21 mouse cellular contexts compared by ENCODE assay signal in genomic region chr12:83466053-83466452, GRCm38 (mm10). TPM values are rescaled to one million over a fixed set of nuclear protein-coding genes. Genes with fewer than 3 reads are reported as not detected.
DNase-seq lines count a peak whose midpoint lies in the region; ATAC-seq lines count a peak whose summit lies in the region.
"Had no signal": no experiment of that assay in that cellular context is flagged by ENCODE, and none has a peak within 500 bp of the region (broad histone marks: within the 10 kb centered on the region; RNA-seq: fewer than 3 reads in every experiment).

No protein-coding gene starts in this region.

- peak overlapping the region; percentile 75 for H3K27ac ChIP-seq in heart, embryonic 11.5 days (ENCODE audit: low read depth, low read length)
- peak overlapping the region; percentile 43; the same call in 1 of the 2 replicates for H3K27ac ChIP-seq in intestine, embryonic 14.5 days (ENCODE audit: low read depth)
- H3K27ac ChIP-seq in intestine, embryonic 16.5 days (ENCODE audit: low read length) = no peak overlapping the region
- H3K27ac ChIP-seq in embryonic facial prominence, embryonic 10.5 days (replicated peaks) = peak overlapping the region; percentile 27; the same call in 1 of the 2 replicates
- H3K27ac ChIP-seq in liver, embryonic 13.5 days = 0 out of 2 replicates have a peak overlapping the region, but pooled peaks have one; percentile 8
- H3K27ac ChIP-seq: hindbrain, embryonic 15.5 days; liver, embryonic 15.5 days; neural tube, embryonic 15.5 days had no signal

- H3K4me2 ChIP-seq in heart, embryonic 11.5 days = peak overlapping the region; percentile 37
- no peak overlapping the region for H3K4me2 ChIP-seq in intestine, embryonic 14.5 days (ENCODE audit: low read length)
- no peak overlapping the region for H3K4me2 ChIP-seq in intestine, embryonic 16.5 days (ENCODE audit: low read depth, low read length)
- H3K4me2 ChIP-seq in liver, embryonic 13.5 days = no peak overlapping the region
- H3K4me2 ChIP-seq: hindbrain, embryonic 15.5 days; neural tube, embryonic 15.5 days had no signal

- no peak overlapping the region for H3K9ac ChIP-seq in heart, embryonic 11.5 days (ENCODE audit: low read depth, low read length)
- H3K9ac ChIP-seq in intestine, embryonic 14.5 days (ENCODE audit: low read length) = no peak overlapping the region
- no peak overlapping the region for H3K9ac ChIP-seq in intestine, embryonic 16.5 days (ENCODE audit: low read depth, low read length)
- no peak overlapping the region for H3K9ac ChIP-seq in liver, embryonic 13.5 days
- H3K9ac ChIP-seq: hindbrain, embryonic 15.5 days; liver, embryonic 15.5 days; neural tube, embryonic 15.5 days had no signal

- peaks cover 29% of the 10 kb centered on the region for H3K4me1 ChIP-seq in heart, embryonic 11.5 days (ENCODE audit: control insufficient read depth, insufficient read depth, low read length)
- peaks cover 7% of the 10 kb centered on the region for H3K4me1 ChIP-seq in intestine, embryonic 14.5 days (replicated peaks; ENCODE audit: control insufficient read depth, insufficient read depth, low read length)
- peaks cover 13% of the 10 kb centered on the region; the same call in 1 of the 2 replicates for H3K4me1 ChIP-seq in intestine, embryonic 16.5 days (ENCODE audit: control insufficient read depth, insufficient read depth, low read length)
- H3K4me1 ChIP-seq in embryonic facial prominence, embryonic 10.5 days = peaks cover 23% of the 10 kb centered on the region
- H3K4me1 ChIP-seq in liver, embryonic 13.5 days (replicated peaks) = peaks cover 32% of the 10 kb centered on the region

- H3K27me3 ChIP-seq in heart, embryonic 11.5 days (ENCODE audit: control insufficient read depth, insufficient read depth, low read length) = no peaks in the 10 kb centered on the region
- no peaks in the 10 kb centered on the region for H3K27me3 ChIP-seq in intestine, embryonic 14.5 days (replicated peaks; ENCODE audit: control insufficient read depth, insufficient read depth, low read length)
- H3K27me3 ChIP-seq in intestine, embryonic 16.5 days (replicated peaks; ENCODE audit: control insufficient read depth, insufficient read depth, low read length) = no peaks in the 10 kb centered on the region
- H3K27me3 ChIP-seq in embryonic facial prominence, embryonic 10.5 days (replicated peaks; ENCODE audit: low read depth, poor library complexity, severe bottlenecking) = no peaks in the 10 kb centered on the region
- no peaks in the 10 kb centered on the region for H3K27me3 ChIP-seq in liver, embryonic 13.5 days
- H3K27me3 ChIP-seq: CH12.LX; hindbrain, embryonic 15.5 days; neural tube, embryonic 15.5 days had no signal

- no peaks in the 10 kb centered on the region for H3K9me3 ChIP-seq in heart, embryonic 11.5 days (replicated peaks; ENCODE audit: control insufficient read depth, low read length)
- H3K9me3 ChIP-seq in intestine, embryonic 14.5 days (ENCODE audit: control insufficient read depth, low read length) = no peaks in the 10 kb centered on the region
- H3K9me3 ChIP-seq in intestine, embryonic 16.5 days (ENCODE audit: control insufficient read depth, low read length) = no peaks in the 10 kb centered on the region
- no peaks in the 10 kb centered on the region for H3K9me3 ChIP-seq in embryonic facial prominence, embryonic 10.5 days
- no peaks in the 10 kb centered on the region for H3K9me3 ChIP-seq in liver, embryonic 13.5 days (replicated peaks)
- H3K9me3 ChIP-seq: hindbrain, embryonic 15.5 days; liver, embryonic 15.5 days; neural tube, embryonic 15.5 days had no signal

- ATAC-seq in heart, embryonic 11.5 days (replicated peaks; ENCODE audit: insufficient number of reproducible peaks, low FRiP score, low TSS enrichment) = no peak
- ATAC-seq in intestine, embryonic 14.5 days (replicated peaks; ENCODE audit: low FRiP score, low TSS enrichment, low read depth) = no peak
- no peak for ATAC-seq in intestine, embryonic 16.5 days
- no peak; the same call in 1 of the 2 replicates for ATAC-seq in liver, embryonic 13.5 days (ENCODE audit: low read depth)
- ATAC-seq: intestine, postnatal 0 days had no signal

- no peak overlapping the region for H3K4me3 ChIP-seq in heart, embryonic 11.5 days (ENCODE audit: low read depth, low read length)
- no peak overlapping the region for H3K4me3 ChIP-seq in intestine, embryonic 14.5 days (ENCODE audit: low read depth, low read length)
- H3K4me3 ChIP-seq in intestine, embryonic 16.5 days (ENCODE audit: low read length) = no peak overlapping the region
- no peak overlapping the region for H3K4me3 ChIP-seq in embryonic facial prominence, embryonic 10.5 days
- H3K4me3 ChIP-seq in liver, embryonic 13.5 days (replicated peaks) = no peak overlapping the region
- H3K4me3 ChIP-seq: hindbrain, embryonic 15.5 days; liver, embryonic 15.5 days; myocyte; neural tube, embryonic 15.5 days had no signal

- intact Hi-C loops in heart, postnatal 36 days (cut with DNase I) = no loop called here

- no peaks in the 10 kb centered on the region for H3K36me3 ChIP-seq in heart, embryonic 11.5 days (ENCODE audit: control insufficient read depth, insufficient read depth, low read length)
- no peaks in the 10 kb centered on the region for H3K36me3 ChIP-seq in intestine, embryonic 14.5 days (ENCODE audit: control insufficient read depth, insufficient read depth, low read length)
- H3K36me3 ChIP-seq in intestine, embryonic 16.5 days (ENCODE audit: control insufficient read depth, insufficient read depth, low read length) = 0 out of 2 replicates have a peak, but pooled peaks cover 2% of the 10 kb centered on the region
- no peaks in the 10 kb centered on the region for H3K36me3 ChIP-seq in embryonic facial prominence, embryonic 10.5 days (replicated peaks)
- H3K36me3 ChIP-seq in liver, embryonic 13.5 days = peaks cover 9% of the 10 kb centered on the region
- H3K36me3 ChIP-seq: hindbrain, embryonic 15.5 days; neural tube, embryonic 15.5 days had no signal

- 64% methylated on average over 4 of the region's 4 CpGs for WGBS in heart, embryonic 11.5 days (ENCODE audit: insufficient replicate concordance)
- 60% methylated on average over 4 of the region's 4 CpGs for WGBS in intestine, embryonic 14.5 days
- whole genome bisulfite sequencing in intestine, embryonic 16.5 days = 72% methylated on average over 4 of the region's 4 CpGs
- 77% methylated on average over 4 of the region's 4 CpGs for WGBS in embryonic facial prominence, embryonic 10.5 days
- 79% methylated on average over 4 of the region's 4 CpGs for WGBS in liver, embryonic 13.5 days (ENCODE audit: insufficient replicate concordance)

- DNase-seq in heart, postnatal 36 days = no peak
- no peak for DNase-seq in intestine, embryonic 14.5 days (ENCODE audit: low spot score)
- DNase-seq in embryonic facial prominence, embryonic 10.5 days (ENCODE audit: low spot score) = no peak
- no peak for DNase-seq in liver, embryonic 13.5 days
- DNase-seq in ovary, postnatal 14 days (ENCODE audit: low spot score) = no peak
- DNase-seq: adrenal gland, postnatal 25 days; cerebellum, adult 11-12 months; cerebellum, postnatal 14 days; lung, postnatal 10 days; midbrain, embryonic 14.5 days; right cerebral cortex, postnatal 14 days; spleen, adult 18-20 months; thymus, postnatal 4 days had no signal

RNA-seq across cellular contexts. Expression of gene Dpf3, which starts 21.5 kb away (rescaled TPM):
- polyA plus RNA-seq in heart, embryonic 11.5 days (2014; fragmentation: Nextera tagmentation; extraction: Ambion mirVana) = 29.7 TPM in 2 replicates
- total RNA-seq in heart, postnatal 36 days (2021) = 10 to 100 TPM; 16.3 to 22.3 TPM
- 8.7 and 9.2 TPM in 2 replicates for polyA plus RNA-seq in intestine, embryonic 14.5 days (2014; fragmentation: Nextera tagmentation; extraction: Ambion mirVana)
- 7.4 and 8.0 TPM in 2 replicates for polyA plus RNA-seq in intestine, embryonic 16.5 days (2015; fragmentation: Nextera tagmentation; extraction: Ambion mirVana)
- polyA plus RNA-seq in embryonic facial prominence, embryonic 10.5 days (2016; fragmentation: Nextera tagmentation; extraction: Ambion mirVana) = 2.8 and 3.0 TPM in 2 replicates
- 6.6 and 7.0 TPM in 2 replicates for polyA plus RNA-seq in liver, embryonic 13.5 days (2015; fragmentation: Nextera tagmentation; extraction: Ambion mirVana)

RNA-seq across cellular contexts. Expression of gene Dcaf4, which starts 54.2 kb away (rescaled TPM):
- polyA plus RNA-seq in heart, embryonic 11.5 days (2014; fragmentation: Nextera tagmentation; extraction: Ambion mirVana) = 23.8 and 24.1 TPM in 2 replicates
- total RNA-seq in heart, postnatal 36 days (2021) = 10 to 100 TPM; 14.8 to 17.7 TPM
- 31.5 and 33.2 TPM in 2 replicates for polyA plus RNA-seq in intestine, embryonic 14.5 days (2014; fragmentation: Nextera tagmentation; extraction: Ambion mirVana)
- 24.6 and 29.5 TPM in 2 replicates for polyA plus RNA-seq in intestine, embryonic 16.5 days (2015; fragmentation: Nextera tagmentation; extraction: Ambion mirVana)
- polyA plus RNA-seq in embryonic facial prominence, embryonic 10.5 days (2016; fragmentation: Nextera tagmentation; extraction: Ambion mirVana) = 29.5 and 30.1 TPM in 2 replicates
- polyA plus RNA-seq in liver, embryonic 13.5 days (2015; fragmentation: Nextera tagmentation; extraction: Ambion mirVana) = 14.7 and 16.0 TPM in 2 replicates
